Mouse (Mus musculus): ENCODE data around the gene Ugt2b36. TPM values are rescaled to one million over a fixed set of nuclear protein-coding genes. Genes with fewer than 3 reads are reported as not detected.

The Ugt2b36 gene
- total and polyA plus RNA-seq, 3 experiments: not detected

DNA sequence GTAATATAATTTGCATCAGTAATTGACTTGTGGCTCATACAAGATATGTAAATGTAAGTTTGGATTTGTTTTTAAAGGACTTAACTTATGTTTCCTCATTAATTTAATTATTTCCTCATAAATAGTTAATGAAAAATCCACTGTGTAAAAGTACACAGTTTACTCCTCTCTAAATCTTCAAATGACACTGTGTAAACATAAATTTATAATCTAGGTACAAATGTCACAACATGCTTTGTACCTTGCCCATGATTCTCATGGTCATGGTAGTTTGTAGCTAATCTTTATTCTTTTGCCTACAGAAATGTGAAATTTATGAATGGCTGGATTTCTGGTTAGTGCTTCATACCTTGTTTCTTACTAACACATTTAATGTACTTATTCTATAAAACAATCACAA lies 1.2 kb downstream of the Ugt2b36 start:
- dilution Hi-C loops (cut with MboI; ENCODE audit: extremely low pct_ligation_motif_present, extremely low pct_unique_long_range_greater_than_20kb, low sequenced_read_pairs) (no loop called here), in situ Hi-C loops (cut with MboI; ENCODE audit: low pct_ligation_motif_present, low pct_unique_long_range_greater_than_20kb, low sequenced_read_pairs) (no loop called here)
- no peak overlapping the region for H3K4me3 ChIP-seq (replicated peaks in 1 of 3; ENCODE audit: low read depth in 2 of 3, low read length in 2 of 3, poor library complexity in 1 of 3)
- H3K27ac ChIP-seq (ENCODE audit: insufficient read depth, low read depth): no peak overlapping the region
- no peaks in the 10 kb centered on the region for H3K27me3 ChIP-seq (replicated peaks)
- no peaks in the 10 kb centered on the region for H3K9me3 ChIP-seq (replicated peaks; ENCODE audit: low read length)
- H3K36me3 ChIP-seq (replicated peaks in 1 of 2; ENCODE audit: control insufficient read depth in 1 of 2, insufficient read depth in 1 of 2, low read length in 1 of 2): no peaks in the 10 kb centered on the region
- H3K4me2 ChIP-seq (ENCODE audit: insufficient read depth, low read depth, poor library complexity, severe bottlenecking): no peak overlapping the region
- TF ChIP-seq RAD21 (IDR thresholded peaks at IDR 0.05; ENCODE audit: low read depth, low read length): no peak
- TF ChIP-seq ZC3H11A (IDR thresholded peaks at IDR 0.05; ENCODE audit: low read depth, low read length): no peak
- no peak for TF ChIP-seq ETS1 (conservative IDR thresholded peaks at IDR 0.05; ENCODE audit: low read depth, low read length)
- H3K4me1 ChIP-seq (ENCODE audit: control insufficient read depth in 1 of 2, insufficient read depth in 2 of 2): no peaks in the 10 kb centered on the region
- H3K79me2 ChIP-seq (replicated peaks; ENCODE audit: control insufficient read depth, extremely low read depth, insufficient read depth, poor library complexity, severe bottlenecking): no peaks in the 10 kb centered on the region
- H3K9ac ChIP-seq (ENCODE audit: insufficient read depth, low read depth): no peak overlapping the region
- DNase-seq (ENCODE audit: extremely low read depth): no peak

DNA sequence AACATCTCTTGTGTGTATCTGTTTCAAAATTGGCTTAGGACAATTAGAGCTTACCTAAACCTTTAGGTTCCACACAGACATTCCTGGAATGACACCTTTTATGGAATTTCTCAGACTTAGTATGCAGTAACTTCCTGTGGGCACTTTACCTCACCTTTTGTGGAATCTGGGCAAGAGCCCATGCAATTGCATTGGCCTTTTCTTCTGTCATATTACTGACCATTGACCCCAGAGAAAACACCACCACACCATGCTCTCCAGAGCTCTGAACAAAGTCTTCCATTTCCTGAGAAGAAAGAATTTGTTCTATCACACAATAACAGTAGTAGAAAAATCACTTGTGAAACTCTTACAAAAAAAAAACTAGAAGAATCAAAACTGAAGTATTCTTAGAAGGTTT lies 3.1 kb downstream of the Ugt2b36 start:
- no peaks in the 10 kb centered on the region for H3K79me2 ChIP-seq (replicated peaks; ENCODE audit: control insufficient read depth, extremely low read depth, insufficient read depth, poor library complexity, severe bottlenecking)
- H3K27me3 ChIP-seq (replicated peaks): no peaks in the 10 kb centered on the region
- no peak overlapping the region for H3K27ac ChIP-seq (ENCODE audit: insufficient read depth, low read depth)
- no peak overlapping the region for H3K4me2 ChIP-seq (ENCODE audit: insufficient read depth, low read depth, poor library complexity, severe bottlenecking)
- H3K36me3 ChIP-seq (replicated peaks in 1 of 2; ENCODE audit: control insufficient read depth in 1 of 2, insufficient read depth in 1 of 2, low read length in 1 of 2): no peaks in the 10 kb centered on the region
- no peak overlapping the region for H3K9ac ChIP-seq (ENCODE audit: insufficient read depth, low read depth)
- in situ Hi-C loops (cut with MboI; ENCODE audit: low pct_ligation_motif_present, low pct_unique_long_range_greater_than_20kb, low sequenced_read_pairs) (no loop called here), dilution Hi-C loops (cut with MboI; ENCODE audit: extremely low pct_ligation_motif_present, extremely low pct_unique_long_range_greater_than_20kb, low sequenced_read_pairs) (no loop called here)
- no peak for DNase-seq (ENCODE audit: extremely low read depth)
- H3K4me1 ChIP-seq (ENCODE audit: control insufficient read depth in 1 of 2, insufficient read depth in 2 of 2): no peaks in the 10 kb centered on the region
- no peak overlapping the region for H3K4me3 ChIP-seq (replicated peaks in 1 of 3; ENCODE audit: low read depth in 2 of 3, low read length in 2 of 3, poor library complexity in 1 of 3)
- TF ChIP-seq UBTF (IDR thresholded peaks at IDR 0.05; ENCODE audit: low read depth, low read length) (no peak), MXI1 (IDR thresholded peaks at IDR 0.05; ENCODE audit: low read depth, low read length) (no peak), NRF1 (IDR thresholded peaks at IDR 0.05; ENCODE audit: low read depth, low read length) (no peak), NELFE (IDR thresholded peaks at IDR 0.05; ENCODE audit: low read depth, low read length) (no peak), JUND (conservative IDR thresholded peaks at IDR 0.05; ENCODE audit: low read depth, low read length) (no peak), ELF1 (IDR thresholded peaks at IDR 0.05; ENCODE audit: low read depth, low read length) (no peak), SIN3A (IDR thresholded peaks at IDR 0.05; ENCODE audit: low read length) (no peak), ZMIZ1 (IDR thresholded peaks at IDR 0.05; ENCODE audit: low read depth, low read length) (no peak), TBP (conservative IDR thresholded peaks at IDR 0.05; ENCODE audit: low read depth, low read length) (no peak), ZKSCAN1 (IDR thresholded peaks at IDR 0.05; ENCODE audit: borderline replicate concordance, low read depth, low read length) (no peak), MEF2A (IDR thresholded peaks at IDR 0.05; ENCODE audit: borderline replicate concordance, low read depth, low read length) (no peak), CTCF (conservative IDR thresholded peaks at IDR 0.05 in 1 of 2, IDR thresholded peaks at IDR 0.05 in 1 of 2; ENCODE audit: low read depth in 2 of 2, low read length in 2 of 2) (no peak), MAFK (IDR thresholded peaks at IDR 0.05; ENCODE audit: insufficient replicate concordance, low read length) (no peak), HCFC1 (IDR thresholded peaks at IDR 0.05; ENCODE audit: low read depth, low read length) (no peak), JUN (IDR thresholded peaks at IDR 0.05; ENCODE audit: insufficient read depth, low read depth, low read length) (no peak), BHLHE40 (IDR thresholded peaks at IDR 0.05; ENCODE audit: low read depth, low read length) (no peak), KAT2A (IDR thresholded peaks at IDR 0.05; ENCODE audit: insufficient replicate concordance, low read length) (no peak)
- no peaks in the 10 kb centered on the region for H3K9me3 ChIP-seq (replicated peaks; ENCODE audit: low read length)
